Mouse (Mus musculus) liver (tissue): Measurements from ENCODE around the gene Tmem50a.
A peak's percentile ranks its signal among the peaks of the same experiment; 100 is the strongest.
"Not testable (repeated sequence)": the region's sequence is repeated elsewhere in the genome, so short reads cannot be mapped to it uniquely, and the experiment has no call there.

Experiments
- DNase-seq: peaks from one replicate; pipeline ENCODE4 v3.0.0-alpha.2; 2020; ENCODE audit warnings: mixed read lengths

Tmem50a gene

DNA sequence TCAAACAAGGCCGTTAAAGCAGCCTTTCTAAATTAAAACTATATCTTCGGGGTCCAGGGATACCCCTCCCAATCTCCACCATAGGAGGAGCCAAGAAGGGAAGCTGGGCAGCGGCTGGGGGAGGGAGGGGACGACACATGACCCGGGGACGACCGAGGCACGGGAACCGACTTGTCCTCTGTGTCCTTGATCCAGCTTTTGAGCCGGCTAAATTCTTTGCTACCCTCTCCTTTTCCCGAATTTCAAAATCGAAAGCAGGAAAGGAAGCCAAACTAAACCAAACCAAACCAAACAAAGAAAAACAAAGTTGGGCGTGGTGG lies 8.1 kb upstream of the Tmem50a start:
- peak; percentile 80 for DNase-seq

DNA sequence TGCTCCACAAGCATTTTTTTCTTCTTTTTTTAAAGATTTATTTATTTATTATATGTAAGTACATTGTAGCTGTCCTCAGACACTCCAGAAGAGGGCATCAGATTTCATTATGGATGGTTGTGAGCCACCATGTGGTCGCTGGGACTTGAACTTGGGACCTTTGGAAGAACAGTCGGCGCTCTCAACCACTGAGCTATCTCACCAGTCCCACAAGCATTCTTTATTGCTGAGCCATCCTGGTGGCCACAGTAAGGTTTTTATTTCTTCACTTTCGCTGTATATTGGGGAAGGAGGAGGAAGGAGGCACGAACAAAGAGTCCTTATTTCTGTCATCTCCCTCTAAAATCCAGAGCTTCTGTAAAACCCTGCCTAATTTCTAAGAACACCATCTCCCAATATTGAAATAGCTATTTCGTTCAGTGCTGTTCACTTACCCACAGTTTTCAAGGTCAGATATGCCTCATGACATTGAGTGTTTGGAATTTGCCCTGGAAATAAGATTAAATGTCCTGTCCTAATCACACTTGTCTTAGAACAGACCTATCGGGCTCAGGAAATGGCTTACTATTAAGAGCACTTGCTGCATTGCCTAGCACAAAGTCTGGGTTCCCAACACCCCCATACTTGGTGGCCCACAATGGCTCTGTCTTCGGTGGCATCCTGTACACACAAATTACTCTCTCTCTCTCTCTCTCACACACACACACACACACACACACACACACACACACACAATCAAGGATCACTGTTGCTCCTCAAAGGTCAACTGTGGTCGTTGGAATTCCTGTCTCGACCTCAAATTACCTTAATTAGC lies 7.5 kb upstream of the Tmem50a start:
- DNase-seq: no peak

DNA sequence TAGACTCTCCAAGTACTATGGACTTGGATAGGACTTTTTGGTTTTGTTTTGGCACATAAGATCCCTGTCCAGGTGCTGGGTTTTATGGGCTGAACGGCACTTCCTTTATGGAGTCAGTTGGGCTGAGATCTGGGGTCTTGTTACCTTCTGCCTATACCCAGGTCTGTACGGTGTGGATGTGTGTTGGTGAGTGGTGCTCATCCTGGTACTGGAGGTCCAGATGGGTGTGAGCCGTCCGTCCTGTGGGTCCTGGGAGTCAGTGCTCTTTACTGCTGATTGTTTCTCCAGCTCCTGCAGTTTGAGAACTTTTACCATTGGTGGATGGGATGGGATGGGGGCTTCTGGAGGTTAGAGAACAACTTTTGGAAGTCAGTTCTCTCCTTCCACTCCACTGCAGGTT lies 6.9 kb upstream of the Tmem50a start:
- no peak for DNase-seq

GRCm38 (mm10) chr4:134920631-134921030 lies 5.8 kb upstream of the Tmem50a start:
- no peak for DNase-seq

GRCm38 (mm10) chr4:134919733-134920540 lies 5.1 kb upstream of the Tmem50a start:
- DNase-seq: peak; percentile 69

- no peak for DNase-seq
Measured at GRCm38 (mm10) chr4:134918381-134918780, 3.6 kb upstream of the Tmem50a start.

- peak; percentile 73 for DNase-seq
Measured at GRCm38 (mm10) chr4:134917194-134917593, 2.4 kb upstream of the Tmem50a start.

- DNase-seq: no peak
Measured at GRCm38 (mm10) chr4:134915223-134916050, 613 bp upstream of the Tmem50a start.

DNA sequence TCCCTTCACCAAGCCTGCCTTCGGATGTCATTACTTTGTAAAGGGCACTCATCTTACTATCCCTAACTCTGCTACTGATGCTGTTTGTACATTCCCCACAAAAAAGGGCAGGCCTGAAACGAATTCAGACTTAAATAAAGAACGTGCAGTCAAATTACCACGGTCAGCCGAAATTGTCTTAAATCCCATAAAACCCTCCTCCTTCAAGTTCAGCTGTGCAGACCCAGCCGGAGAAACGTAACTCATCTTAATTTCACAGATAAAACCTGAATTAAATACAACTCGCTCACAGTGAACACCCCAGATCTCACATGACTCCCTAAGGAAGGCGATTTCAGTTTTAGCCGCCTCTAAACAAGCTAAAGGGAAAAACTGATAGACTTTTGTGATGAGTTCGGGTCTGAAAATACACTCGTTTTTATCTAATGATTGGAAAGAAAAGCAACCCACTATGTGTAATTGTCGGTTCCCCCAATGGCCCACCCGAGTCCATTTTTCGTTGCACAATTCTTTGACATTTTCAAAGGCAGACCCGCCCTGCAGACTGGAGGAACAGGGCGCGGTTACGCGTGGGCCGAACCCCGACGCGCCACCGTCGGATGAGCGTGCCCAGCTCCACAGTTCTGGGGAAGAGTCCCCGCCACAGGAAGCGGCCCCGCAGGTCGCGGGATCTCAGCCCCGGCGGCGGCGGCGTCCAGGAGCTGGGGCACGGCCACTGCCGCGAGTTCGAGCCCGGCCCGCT lies 531 bp downstream of the Tmem50a start:
- DNase-seq: no peak

GRCm38 (mm10) chr4:134913413-134913812 lies 1.4 kb downstream of the Tmem50a start:
- peak; percentile 90 for DNase-seq

DNA sequence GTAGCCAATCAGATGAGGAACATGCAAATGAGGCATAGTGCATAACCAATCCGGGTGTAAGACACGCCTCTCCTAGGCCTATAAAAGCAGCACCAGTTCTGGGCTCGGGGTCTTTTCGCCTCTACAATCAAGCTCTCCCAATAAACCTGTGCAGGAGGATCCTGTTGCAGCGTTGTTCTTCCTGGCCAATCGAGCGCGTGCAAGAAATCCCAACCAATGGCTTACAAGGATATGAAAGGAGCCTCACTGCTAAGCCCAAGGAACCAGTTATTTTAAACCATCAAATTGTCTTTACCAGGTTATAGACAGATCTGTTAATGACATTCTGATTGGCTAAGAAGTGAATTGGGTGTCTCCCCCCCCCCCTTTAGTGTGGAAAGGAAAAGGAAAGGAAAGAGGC lies 3.4 kb downstream of the Tmem50a start:
- not testable (repeated sequence) for DNase-seq

GRCm38 (mm10) chr4:134903046-134903445 lies 11.8 kb downstream of the Tmem50a start:
- DNase-seq: no peak

- no peak for DNase-seq
Measured at GRCm38 (mm10) chr4:134901126-134901525, 13.7 kb downstream of the Tmem50a start.

GRCm38 (mm10) chr4:134897256-134897655 lies 17.6 kb downstream of the Tmem50a start:
- no peak for DNase-seq

- no peak for DNase-seq
Measured at GRCm38 (mm10) chr4:134892096-134892495, 22.7 kb downstream of the Tmem50a start.

DNA sequence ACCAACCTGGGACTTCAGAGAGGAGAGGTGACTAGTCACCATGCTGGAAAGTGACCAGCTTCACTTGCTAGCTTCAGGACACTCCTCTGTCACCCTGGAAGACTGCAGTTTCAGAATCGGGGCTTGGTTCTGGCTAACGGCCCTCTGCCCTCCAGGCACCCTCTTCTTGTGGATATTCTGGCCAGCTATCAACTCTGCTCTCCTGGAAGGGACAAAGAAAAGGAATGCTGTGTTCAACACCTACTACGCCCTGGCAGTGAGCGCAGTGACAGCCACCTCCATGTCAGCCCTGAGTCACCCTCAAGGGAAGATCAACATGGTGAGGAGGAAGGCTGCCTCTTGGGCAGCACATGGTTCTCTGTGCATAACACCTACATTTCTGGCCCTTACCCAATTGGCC lies 30.5 kb downstream of the Tmem50a start:
- DNase-seq: no peak

GRCm38 (mm10) chr4:134883808-134884207 lies 31.0 kb downstream of the Tmem50a start:
- DNase-seq: no peak

DNA sequence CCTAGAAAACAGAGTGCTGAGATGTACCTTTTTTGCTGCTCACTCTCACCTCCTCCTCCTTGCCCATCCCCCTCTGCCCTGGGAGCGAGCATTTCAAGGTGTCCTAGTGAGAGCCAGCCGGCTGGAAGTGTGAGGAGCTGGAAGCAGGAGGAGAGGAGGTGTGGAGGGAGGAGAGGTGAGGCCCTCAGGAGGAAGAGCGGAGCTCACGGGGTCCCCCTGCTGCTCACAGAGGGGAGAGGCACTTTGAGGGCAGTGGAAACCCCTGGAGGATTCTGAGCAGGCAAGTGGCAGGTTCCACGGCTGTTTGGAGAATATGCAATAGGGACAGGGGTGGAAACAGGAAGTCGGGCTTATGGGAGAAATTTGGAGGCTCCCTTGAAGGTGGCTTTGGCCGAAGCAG lies 31.6 kb downstream of the Tmem50a start:
- DNase-seq: peak; percentile 64

DNA sequence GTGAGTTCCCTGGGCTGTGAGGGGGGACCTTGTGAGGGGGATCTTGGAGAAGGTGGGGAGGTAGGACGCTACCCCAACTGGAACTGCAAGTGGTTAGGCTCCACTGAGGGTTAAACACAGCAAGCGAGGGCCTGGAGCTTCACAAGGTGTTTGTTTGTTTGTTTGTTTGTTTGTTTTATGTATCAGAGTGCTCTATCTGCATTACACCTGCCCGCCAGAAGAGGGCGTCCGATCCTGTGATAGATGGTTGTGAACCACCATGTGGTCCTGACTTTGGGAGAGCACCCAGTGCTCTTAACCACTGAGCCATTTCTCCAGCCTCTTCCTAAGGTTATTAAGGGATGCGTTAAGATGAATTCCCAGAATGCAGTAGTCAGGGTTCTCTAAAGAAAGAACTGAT lies 34.8 kb downstream of the Tmem50a start:
- peak; percentile 59 for DNase-seq

- DNase-seq: peak; percentile 77
Measured at GRCm38 (mm10) chr4:134879410-134879981, 35.3 kb downstream of the Tmem50a start.

DNA sequence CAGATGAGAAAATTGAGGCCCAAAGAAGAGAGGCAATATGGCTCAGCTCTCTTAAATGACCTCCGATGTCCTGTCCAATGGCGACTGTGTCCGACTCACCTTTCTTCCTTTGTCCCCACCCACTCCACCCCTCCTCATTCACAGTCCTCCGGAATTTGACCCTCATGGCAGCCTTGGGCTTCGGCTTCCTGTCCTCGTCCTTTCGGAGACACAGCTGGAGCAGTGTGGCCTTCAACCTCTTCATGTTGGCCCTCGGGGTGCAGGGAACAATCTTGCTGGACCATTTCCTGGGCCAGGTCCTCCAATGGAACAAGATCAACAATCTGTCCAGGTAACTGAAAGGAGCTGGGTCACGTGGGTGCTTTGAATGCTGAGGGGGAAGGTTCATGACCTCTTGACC lies 38.7 kb downstream of the Tmem50a start:
- no peak for DNase-seq

DNA sequence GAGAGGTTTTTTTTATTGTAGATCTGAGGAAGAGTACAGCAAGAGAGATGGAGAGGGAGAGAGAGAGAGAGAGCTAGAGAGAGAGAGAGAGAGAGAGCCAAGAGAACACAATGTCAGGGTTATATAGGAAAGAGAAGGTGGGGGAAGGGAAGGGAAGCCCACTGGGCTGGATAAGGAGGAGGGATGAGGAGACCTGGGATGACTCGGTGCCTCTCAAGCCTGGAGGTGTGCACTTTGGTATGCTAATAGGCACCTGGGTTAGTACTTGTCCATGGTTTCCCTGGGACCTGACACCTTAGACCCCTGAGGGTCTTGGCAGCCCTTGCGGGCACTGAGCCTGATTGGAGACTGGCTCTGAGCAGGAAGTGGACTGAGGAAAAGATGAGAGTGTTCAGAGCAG lies 42.9 kb downstream of the Tmem50a start:
- no peak for DNase-seq
